Mouse (Mus musculus) layer of hippocampus, postnatal 10 days (tissue): ENCODE measurements at regions not wholly inside any gene's neighbourhood (a gene's known extent, or its start where the extent isn't known, plus 50 kb on each side); places are given as distances from the start of the nearest gene placed in this dataset.

Source experiments
- DNase-seq, 2 experiments: peaks; one replicate each; pipeline ENCODE4 v3.0.0; 2021; ENCODE audit warnings: low spot score in 2 of 2

DNA sequence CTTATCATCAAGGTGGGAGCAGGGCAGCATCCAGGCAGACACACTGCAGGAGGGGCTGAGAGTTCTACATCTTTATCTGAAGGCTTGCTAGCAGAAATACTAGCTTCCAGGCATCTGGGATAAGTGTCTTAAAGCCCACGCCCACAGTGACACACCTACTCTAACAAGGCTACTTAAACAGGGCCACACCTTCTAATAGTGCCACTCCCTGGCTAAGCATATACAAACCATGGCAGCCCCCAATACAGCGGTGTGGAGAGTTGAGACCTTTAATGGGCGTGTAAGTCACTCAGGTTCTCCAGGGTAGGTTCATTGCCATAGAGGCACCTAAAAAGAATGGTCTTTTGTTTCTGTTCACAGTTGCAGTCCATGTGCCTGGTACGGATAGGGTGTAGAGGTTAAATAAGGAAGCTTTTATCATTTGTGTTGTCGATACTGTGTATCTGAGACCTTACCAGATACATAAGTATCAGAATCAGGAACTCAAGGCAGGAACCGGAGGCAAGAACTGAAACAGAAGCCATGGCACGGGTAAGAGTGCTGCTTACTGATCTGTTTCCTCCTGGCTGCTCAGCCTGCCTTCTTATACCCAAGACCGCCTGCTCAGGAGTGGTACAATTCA is 69.0 kb upstream of the Atrnl1 start:
- no peak for DNase-seq

DNA sequence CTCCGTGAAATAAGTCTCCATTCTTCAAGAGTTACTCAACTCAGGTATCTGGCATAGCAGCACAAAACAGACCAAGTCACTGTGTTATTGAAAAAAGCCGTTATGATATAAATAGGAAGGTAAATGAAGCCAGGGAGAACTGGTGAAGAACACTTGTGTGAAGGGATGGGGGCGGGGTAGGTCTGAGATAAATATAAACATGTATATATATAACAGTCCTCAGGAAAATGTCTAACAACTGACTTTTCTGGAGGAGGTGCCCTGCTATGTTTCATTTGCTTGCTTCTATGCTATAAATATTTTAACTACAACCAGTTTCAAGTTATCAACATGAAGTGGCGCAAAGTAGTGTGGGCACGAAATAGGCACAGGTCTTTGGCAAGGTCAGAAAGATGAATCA is 68.3 kb upstream of the Atrnl1 start:
- DNase-seq, result no peak

DNA sequence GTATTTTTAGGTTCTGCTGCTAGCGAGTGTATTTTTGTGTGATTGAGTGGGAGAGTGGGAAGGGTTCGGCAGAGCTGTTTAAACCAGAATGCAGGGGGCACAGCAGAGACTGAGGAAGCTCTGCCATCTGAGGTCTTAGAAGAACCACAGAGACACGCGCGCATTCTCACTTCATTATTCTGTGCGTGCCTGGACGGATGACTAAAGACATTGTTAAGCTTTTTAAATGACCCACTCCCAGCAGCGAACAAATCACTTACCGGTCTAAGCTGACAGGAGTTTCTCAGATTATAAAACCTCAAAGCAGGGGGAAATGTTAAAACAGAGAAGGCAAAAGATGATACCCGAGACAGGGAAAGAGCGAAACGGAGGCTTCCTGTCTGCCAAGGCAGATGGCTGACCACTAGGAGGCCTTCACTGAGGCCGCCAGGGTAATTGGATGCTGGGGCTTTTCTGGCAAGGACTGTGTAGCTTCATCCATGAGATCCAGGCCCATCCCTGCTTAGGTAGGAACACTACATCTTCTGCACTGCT is 67.1 kb upstream of the Atrnl1 start:
- DNase-seq, result peak in 1 of 2 experiments; percentile 42

DNA sequence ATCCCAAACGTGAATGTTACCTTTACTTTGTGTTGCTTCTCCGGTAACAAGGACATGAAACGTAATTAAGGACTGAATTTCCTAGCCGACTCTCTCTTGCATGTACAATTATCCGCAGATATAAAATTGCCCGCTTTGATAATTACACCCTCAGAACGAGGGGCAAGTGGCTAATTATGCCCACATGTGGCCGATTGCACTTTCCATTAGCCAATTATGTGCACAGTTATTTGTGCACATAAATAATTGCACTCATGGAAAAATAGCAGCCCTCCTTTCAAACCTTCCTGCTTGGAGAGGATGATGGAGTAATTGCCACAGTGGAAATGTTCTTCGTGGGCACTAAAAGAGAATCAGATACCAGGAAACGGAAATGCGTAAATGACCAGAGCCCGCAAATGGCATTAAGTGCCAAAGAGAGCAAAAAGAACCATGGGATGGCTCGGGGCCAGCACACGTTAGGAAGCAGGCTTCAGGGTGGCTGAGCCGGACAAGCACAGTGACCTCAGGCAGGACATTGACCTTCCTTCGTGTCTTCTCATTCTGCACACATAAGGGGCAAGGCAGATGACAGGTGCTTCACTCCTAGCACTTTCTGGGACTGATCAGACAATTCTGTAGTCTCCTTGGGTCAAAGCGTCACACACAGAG is 66.5 kb upstream of the Atrnl1 start:
- DNase-seq, result no peak

DNA sequence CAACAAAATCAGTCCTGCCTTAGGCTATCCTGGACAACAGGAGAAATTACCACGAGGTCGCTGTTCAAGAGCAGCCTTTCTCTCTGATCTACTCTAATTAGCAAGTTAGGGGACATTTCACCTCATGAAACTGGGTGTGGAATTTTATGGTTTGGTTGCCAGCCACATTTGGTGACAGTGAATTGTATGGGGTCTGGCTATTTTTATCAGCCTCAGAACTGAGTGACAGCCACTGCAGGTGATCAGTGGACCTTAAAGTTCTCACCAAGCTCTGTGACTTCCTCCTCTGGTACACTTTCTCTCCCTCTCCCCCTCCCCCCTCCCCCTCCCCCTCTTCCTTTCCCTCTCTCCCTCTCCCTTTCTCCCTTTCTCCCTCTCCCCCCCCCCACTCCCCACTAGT is 65.8 kb upstream of the Atrnl1 start:
- no peak for DNase-seq

DNA sequence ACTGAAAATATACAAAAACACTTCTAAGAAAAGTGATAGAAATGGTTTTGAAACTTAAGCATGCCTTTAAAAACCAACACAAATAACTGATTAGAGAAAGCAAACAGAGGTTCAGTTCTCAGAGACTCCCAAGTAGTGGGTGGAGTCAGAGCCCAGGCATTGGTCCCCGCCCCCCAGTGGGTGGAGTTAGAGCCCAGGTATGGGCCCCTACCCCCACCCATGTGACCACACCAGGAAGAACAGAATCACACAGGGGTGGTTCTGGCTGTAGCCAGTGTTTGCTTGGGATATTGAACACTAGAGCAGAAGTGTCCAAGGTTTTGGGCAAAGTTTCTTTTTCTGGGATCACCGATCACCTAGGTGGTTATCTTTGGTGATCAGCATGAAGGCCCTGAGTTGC is 64.8 kb upstream of the Atrnl1 start:
- DNase-seq, result no peak

DNA sequence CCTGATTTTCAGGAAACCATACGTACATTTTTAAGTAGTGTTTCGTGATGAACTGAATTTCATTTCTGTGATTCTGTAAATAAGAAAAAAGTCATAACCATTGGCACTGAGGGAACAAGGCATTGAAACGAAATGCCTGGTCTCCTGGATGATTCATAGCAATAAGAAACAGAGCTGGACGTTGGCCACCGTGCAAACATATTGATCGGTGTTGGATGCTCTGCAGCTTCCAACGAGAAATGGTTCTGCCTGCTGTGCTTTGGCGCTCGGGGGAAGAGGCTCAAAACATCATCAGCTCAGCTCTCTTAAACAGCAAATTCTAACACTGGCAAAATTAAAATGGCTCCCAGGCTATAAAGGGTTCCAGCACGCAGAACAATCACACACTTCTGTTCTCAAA is 64.3 kb upstream of the Atrnl1 start:
- no peak for DNase-seq

DNA sequence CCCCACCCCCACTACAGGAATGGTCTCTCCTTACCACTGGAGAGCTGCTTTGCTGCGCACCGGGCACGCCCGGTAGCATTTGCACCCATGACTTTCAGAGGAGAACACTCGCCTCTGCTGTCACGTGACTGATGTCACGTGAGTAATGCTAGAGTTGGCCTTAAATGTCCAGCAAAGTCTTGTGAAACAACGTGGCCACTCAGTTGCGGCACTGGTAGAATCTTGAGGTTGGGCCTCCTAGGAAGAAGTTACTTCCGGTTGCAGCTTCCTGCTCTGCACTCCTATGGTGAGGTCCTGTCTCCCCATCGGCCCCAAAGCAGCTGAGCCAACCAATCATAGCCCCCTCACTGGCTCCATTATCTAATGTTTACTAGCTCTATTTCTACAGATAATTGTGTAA is 62.7 kb upstream of the Atrnl1 start:
- DNase-seq, result no peak

DNA sequence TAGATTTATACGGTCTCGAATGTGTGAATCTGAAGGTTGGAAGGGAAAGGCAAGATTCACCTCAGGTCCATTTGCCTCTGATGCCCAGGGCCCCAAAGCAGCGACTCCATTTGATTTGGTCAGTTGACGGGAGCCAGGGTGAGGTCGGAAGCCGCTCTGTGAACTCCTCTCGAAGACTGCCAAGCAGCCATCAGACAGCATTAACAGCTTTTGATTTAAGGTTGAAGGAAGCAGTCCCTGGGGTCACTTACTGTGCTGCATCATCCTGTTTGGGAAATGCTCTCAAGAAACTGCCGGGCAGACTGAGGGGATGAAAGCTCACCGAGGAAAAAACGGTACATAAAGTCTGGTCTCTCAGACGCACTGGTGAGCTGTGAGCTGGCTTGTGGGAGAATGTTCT is 62.2 kb upstream of the Atrnl1 start:
- DNase-seq, result no peak

DNA sequence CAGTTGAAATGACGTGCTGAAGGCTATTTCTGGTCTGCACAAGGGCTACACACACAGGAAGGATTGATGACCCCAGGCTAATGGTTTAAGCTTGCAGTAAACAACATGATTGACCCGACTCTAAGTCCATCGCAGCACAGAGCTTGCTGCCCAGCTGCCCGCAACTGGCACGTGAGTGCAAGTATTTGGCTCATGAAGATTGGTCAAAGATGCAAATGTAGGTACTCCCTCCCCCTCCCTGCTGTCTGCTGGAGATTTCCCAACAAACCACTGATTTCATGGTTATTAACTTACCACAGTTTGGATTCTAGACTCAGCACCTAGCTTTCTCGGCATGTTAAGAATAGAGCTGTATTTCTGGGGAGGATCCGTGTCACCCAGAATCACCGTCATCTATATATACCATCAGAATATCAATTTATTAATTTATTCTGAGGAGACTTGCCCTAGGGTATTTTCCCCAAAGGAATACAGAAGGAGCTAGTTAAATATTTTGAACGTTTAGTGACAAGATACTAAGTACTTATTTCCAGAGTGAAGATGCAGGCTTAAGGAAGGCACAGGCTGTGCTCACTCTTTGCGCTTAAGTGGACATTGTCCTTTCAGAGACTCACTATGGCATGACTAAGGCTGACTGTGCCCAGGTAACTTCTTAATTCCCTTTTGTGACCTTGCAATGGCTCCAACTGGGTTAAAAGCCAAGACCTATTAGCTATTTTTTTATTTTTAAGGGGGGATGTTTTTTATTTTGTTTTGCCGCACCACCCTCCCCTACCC is 57.7 kb upstream of the Atrnl1 start:
- no peak for DNase-seq

DNA sequence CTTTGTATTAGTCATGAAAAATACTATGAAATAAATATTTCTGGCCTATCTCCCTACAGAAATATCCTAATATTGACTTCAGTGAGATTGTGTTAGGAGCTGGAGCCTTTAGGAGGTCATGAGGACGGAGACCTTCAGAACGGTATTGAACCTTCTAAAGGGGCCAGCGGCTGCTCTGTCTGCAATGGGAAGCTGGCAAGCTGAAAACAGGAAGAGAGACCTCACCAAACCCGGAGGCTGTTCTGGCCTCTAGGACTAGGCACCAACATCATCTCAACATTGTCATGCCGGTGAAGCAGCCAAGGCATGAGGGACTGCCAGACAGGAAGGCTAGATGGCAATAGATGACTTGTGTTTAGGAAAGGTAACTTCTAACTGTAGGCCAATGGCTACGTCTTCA is 56.7 kb upstream of the Atrnl1 start:
- no peak for DNase-seq

DNA sequence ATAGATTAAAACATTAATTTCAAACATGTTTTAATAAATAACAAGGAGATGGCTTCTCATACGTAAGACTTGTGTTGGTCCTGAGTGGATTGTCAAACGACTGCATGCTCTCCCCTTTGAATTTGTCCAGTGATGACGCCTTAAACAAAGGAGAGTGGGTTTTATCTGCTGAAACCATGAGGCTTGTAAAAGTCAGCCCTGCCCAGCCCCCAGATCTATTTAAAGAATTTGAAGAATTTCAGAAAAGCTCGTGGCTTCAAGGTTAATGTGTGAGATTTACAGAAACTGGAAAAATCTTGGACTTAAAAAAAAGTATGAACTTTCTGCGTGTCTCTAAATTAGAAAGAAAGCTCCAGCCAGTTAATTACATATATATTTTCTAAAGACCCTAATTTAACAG is 55.5 kb upstream of the Atrnl1 start:
- no peak for DNase-seq

DNA sequence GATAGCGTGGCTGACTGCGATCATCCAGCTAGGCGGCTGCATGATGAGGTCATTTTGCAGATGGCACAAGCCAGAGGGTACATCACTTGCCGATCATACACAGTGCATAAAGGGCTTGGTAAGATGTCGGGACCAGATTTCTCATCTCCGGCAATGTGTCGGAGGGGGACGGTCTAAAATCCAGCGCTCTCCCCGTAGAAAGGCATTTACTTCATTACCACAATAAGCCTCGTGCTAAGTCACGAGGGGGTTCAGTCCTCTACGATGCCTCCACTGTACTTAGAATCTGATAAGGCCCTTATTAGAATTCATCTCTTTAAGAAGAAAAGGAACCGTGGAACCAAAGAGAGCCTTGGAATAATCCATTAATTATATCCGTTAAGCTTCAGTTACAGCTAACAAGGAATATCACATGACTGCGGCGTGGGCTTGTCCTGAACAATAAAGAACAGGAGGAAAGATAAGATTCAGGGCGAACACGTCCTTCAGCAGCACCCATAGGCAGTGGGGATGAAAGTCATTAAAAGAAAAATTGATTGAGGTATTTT is 52.3 kb upstream of the Atrnl1 start:
- no peak for DNase-seq

DNA sequence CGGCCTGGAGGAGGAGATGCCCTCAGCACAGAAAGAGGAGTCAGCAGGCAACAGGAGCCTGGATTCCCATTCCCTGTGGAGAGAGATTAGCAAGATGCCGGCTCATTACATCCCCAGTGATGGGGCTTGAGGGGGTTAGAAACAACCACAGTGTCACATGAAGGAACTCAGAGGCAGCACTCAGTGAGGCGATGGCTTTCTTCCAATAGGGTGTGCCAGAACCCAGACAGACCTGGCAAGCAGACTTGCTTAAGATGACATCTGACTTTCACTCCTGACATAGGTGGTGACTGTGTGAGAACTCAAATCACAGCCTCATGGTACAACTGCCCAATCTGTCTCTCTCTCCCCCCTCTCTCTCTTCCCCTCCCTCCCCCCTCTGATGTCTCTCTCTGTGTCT is 50.1 kb upstream of the Atrnl1 start:
- DNase-seq, result no peak
